Mouse (Mus musculus): Measurements from ENCODE around the gene Hhex. TPM values are rescaled to one million over a fixed set of nuclear protein-coding genes. Genes with fewer than 3 reads are reported as not detected.

Hhex gene
- polyA plus RNA-seq, 1 experiment from 2014 or later = 4.1 TPM

GRCm38 (mm10) chr19:37443631-37444140 is 9.1 kb downstream of the Hhex start:
- 37% methylated on average over 4 of the region's 4 CpGs for WGBS
- H3K9ac ChIP-seq (ENCODE audit: low read depth, low read length) = no peak overlapping the region
- H3K4me1 ChIP-seq (replicated peaks; ENCODE audit: control insufficient read depth, insufficient read depth, low read length) = no peaks in the 10 kb centered on the region
- no peak overlapping the region for H3K4me3 ChIP-seq (ENCODE audit: low read depth, low read length)
- H3K27me3 ChIP-seq (replicated peaks; ENCODE audit: control insufficient read depth, insufficient read depth, low read length) = peaks cover 36% of the 10 kb centered on the region
- no peak overlapping the region for H3K27ac ChIP-seq (ENCODE audit: low read depth, low read length)
- TF ChIP-seq CTCF (IDR thresholded peaks at IDR 0.05; ENCODE audit: low read depth) = no peak
- no peak overlapping the region for H3K4me2 ChIP-seq (replicated peaks; ENCODE audit: low read depth)
- ATAC-seq = no peak
- H3K9me3 ChIP-seq (ENCODE audit: control insufficient read depth) = no peaks in the 10 kb centered on the region
- no peaks in the 10 kb centered on the region for H3K36me3 ChIP-seq (ENCODE audit: control insufficient read depth, insufficient read depth)

GRCm38 (mm10) chr19:37448212-37448611 is 13.6 kb downstream of the Hhex start:
- Histone ChIP-seq H3K27me3 (replicated peaks; ENCODE audit: control insufficient read depth, insufficient read depth, low read length) (peaks cover 5% of the 10 kb centered on the region; the same call in 1 of the 2 replicates), H3K9me3 (ENCODE audit: control insufficient read depth) (no peaks in the 10 kb centered on the region), H3K4me2 (replicated peaks; ENCODE audit: low read depth) (no peak overlapping the region), H3K4me1 (replicated peaks; ENCODE audit: control insufficient read depth, insufficient read depth, low read length) (no peaks in the 10 kb centered on the region), H3K9ac (ENCODE audit: low read depth, low read length) (no peak overlapping the region), H3K4me3 (ENCODE audit: low read depth, low read length) (no peak overlapping the region), H3K27ac (ENCODE audit: low read depth, low read length) (no peak overlapping the region), H3K36me3 (ENCODE audit: control insufficient read depth, insufficient read depth) (no peaks in the 10 kb centered on the region)
- 57% methylated on average over 5 of the region's 5 CpGs for WGBS
- ATAC-seq = no peak
- TF ChIP-seq CTCF (IDR thresholded peaks at IDR 0.05; ENCODE audit: low read depth) = no peak

- no peaks in the 10 kb centered on the region for H3K27me3 ChIP-seq (replicated peaks; ENCODE audit: control insufficient read depth, insufficient read depth, low read length)
- no peaks in the 10 kb centered on the region for H3K4me1 ChIP-seq (replicated peaks; ENCODE audit: control insufficient read depth, insufficient read depth, low read length)
- WGBS = 84% methylated on average over 3 of the region's 3 CpGs
- no peak overlapping the region for H3K4me2 ChIP-seq (replicated peaks; ENCODE audit: low read depth)
- H3K9me3 ChIP-seq (ENCODE audit: control insufficient read depth) = no peaks in the 10 kb centered on the region
- no peak for TF ChIP-seq CTCF (IDR thresholded peaks at IDR 0.05; ENCODE audit: low read depth)
- no peaks in the 10 kb centered on the region for H3K36me3 ChIP-seq (ENCODE audit: control insufficient read depth, insufficient read depth)
- no peak overlapping the region for H3K9ac ChIP-seq (ENCODE audit: low read depth, low read length)
- no peak for ATAC-seq
- H3K27ac ChIP-seq (ENCODE audit: low read depth, low read length) = no peak overlapping the region
- H3K4me3 ChIP-seq (ENCODE audit: low read depth, low read length) = no peak overlapping the region
These were observed 14.6 kb downstream of the Hhex start for GRCm38 (mm10) chr19:37449246-37449645.

GRCm38 (mm10) chr19:37455528-37455927 is 20.9 kb downstream of the Hhex start:
- Histone ChIP-seq H3K4me3 (ENCODE audit: low read depth, low read length) (no peak overlapping the region), H3K27me3 (replicated peaks; ENCODE audit: control insufficient read depth, insufficient read depth, low read length) (no peaks in the 10 kb centered on the region), H3K9me3 (ENCODE audit: control insufficient read depth) (no peaks in the 10 kb centered on the region), H3K4me1 (replicated peaks; ENCODE audit: control insufficient read depth, insufficient read depth, low read length) (no peaks in the 10 kb centered on the region), H3K27ac (ENCODE audit: low read depth, low read length) (no peak overlapping the region), H3K4me2 (replicated peaks; ENCODE audit: low read depth) (no peak overlapping the region), H3K9ac (ENCODE audit: low read depth, low read length) (no peak overlapping the region), H3K36me3 (ENCODE audit: control insufficient read depth, insufficient read depth) (no peaks in the 10 kb centered on the region)
- no peak for ATAC-seq
- no peak for TF ChIP-seq CTCF (IDR thresholded peaks at IDR 0.05; ENCODE audit: low read depth)
- 67% methylated on average over 2 of the region's 2 CpGs for WGBS

- WGBS = 90% methylated on average over 1 of the region's 1 CpGs
- H3K4me2 ChIP-seq (replicated peaks; ENCODE audit: low read depth) = no peak overlapping the region
- no peaks in the 10 kb centered on the region for H3K4me1 ChIP-seq (replicated peaks; ENCODE audit: control insufficient read depth, insufficient read depth, low read length)
- no peak overlapping the region for H3K4me3 ChIP-seq (ENCODE audit: low read depth, low read length)
- no peaks in the 10 kb centered on the region for H3K27me3 ChIP-seq (replicated peaks; ENCODE audit: control insufficient read depth, insufficient read depth, low read length)
- no peak overlapping the region for H3K9ac ChIP-seq (ENCODE audit: low read depth, low read length)
- no peaks in the 10 kb centered on the region for H3K36me3 ChIP-seq (ENCODE audit: control insufficient read depth, insufficient read depth)
- ATAC-seq = no peak
- no peak for TF ChIP-seq CTCF (IDR thresholded peaks at IDR 0.05; ENCODE audit: low read depth)
- H3K9me3 ChIP-seq (ENCODE audit: control insufficient read depth) = no peaks in the 10 kb centered on the region
- H3K27ac ChIP-seq (ENCODE audit: low read depth, low read length) = no peak overlapping the region
These were observed 21.4 kb downstream of the Hhex start for GRCm38 (mm10) chr19:37455961-37456360.

GRCm38 (mm10) chr19:37458013-37458412 is 23.4 kb downstream of the Hhex start:
- no peaks in the 10 kb centered on the region for H3K4me1 ChIP-seq (replicated peaks; ENCODE audit: control insufficient read depth, insufficient read depth, low read length)
- H3K4me2 ChIP-seq (replicated peaks; ENCODE audit: low read depth) = no peak overlapping the region
- no peak overlapping the region for H3K9ac ChIP-seq (ENCODE audit: low read depth, low read length)
- H3K9me3 ChIP-seq (ENCODE audit: control insufficient read depth) = no peaks in the 10 kb centered on the region
- H3K4me3 ChIP-seq (ENCODE audit: low read depth, low read length) = no peak overlapping the region
- no peaks in the 10 kb centered on the region for H3K36me3 ChIP-seq (ENCODE audit: control insufficient read depth, insufficient read depth)
- no peak for TF ChIP-seq CTCF (IDR thresholded peaks at IDR 0.05; ENCODE audit: low read depth)
- H3K27me3 ChIP-seq (replicated peaks; ENCODE audit: control insufficient read depth, insufficient read depth, low read length) = no peaks in the 10 kb centered on the region
- ATAC-seq = no peak
- no peak overlapping the region for H3K27ac ChIP-seq (ENCODE audit: low read depth, low read length)
- 69% methylated on average over 6 of the region's 6 CpGs for WGBS

GRCm38 (mm10) chr19:37466403-37466802 is 31.8 kb downstream of the Hhex start:
- no peak overlapping the region for H3K9ac ChIP-seq (ENCODE audit: low read depth, low read length)
- no peak overlapping the region for H3K27ac ChIP-seq (ENCODE audit: low read depth, low read length)
- H3K36me3 ChIP-seq (ENCODE audit: control insufficient read depth, insufficient read depth) = no peaks in the 10 kb centered on the region
- no peaks in the 10 kb centered on the region for H3K27me3 ChIP-seq (replicated peaks; ENCODE audit: control insufficient read depth, insufficient read depth, low read length)
- H3K9me3 ChIP-seq (ENCODE audit: control insufficient read depth) = no peaks in the 10 kb centered on the region
- H3K4me3 ChIP-seq (ENCODE audit: low read depth, low read length) = no peak overlapping the region
- no peak for TF ChIP-seq CTCF (IDR thresholded peaks at IDR 0.05; ENCODE audit: low read depth)
- no peaks in the 10 kb centered on the region for H3K4me1 ChIP-seq (replicated peaks; ENCODE audit: control insufficient read depth, insufficient read depth, low read length)
- WGBS = 79% methylated on average over 3 of the region's 3 CpGs
- no peak for ATAC-seq
- no peak overlapping the region for H3K4me2 ChIP-seq (replicated peaks; ENCODE audit: low read depth)

Measured in intestine, postnatal 0 days (tissue).